Mouse (Mus musculus): ENCODE measurements around the gene Asprv1.
A peak's percentile ranks its signal among the peaks of the same experiment; 100 is the strongest.

Asprv1 gene

DNA sequence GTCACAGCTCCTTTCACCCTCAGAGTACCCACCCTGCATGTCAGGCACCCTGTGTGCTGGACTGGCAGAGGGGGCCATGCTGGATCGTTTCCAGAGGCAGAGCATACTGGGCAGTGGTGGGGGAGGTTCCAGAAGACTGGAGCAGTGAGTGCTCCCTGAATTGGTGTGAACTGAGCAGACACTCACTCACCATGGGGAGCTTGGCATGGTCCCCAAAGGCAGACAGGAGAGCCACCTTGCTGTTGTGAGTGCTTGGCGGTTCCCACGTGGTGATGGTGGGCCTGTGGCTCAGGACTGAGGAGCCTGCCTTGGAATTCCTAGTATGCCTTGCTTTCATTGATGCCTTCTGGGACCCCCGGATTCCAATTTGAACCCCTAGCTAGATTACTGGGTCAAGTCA is 4.8 kb upstream of the Asprv1 start:
- DNase-seq: no peak

DNA sequence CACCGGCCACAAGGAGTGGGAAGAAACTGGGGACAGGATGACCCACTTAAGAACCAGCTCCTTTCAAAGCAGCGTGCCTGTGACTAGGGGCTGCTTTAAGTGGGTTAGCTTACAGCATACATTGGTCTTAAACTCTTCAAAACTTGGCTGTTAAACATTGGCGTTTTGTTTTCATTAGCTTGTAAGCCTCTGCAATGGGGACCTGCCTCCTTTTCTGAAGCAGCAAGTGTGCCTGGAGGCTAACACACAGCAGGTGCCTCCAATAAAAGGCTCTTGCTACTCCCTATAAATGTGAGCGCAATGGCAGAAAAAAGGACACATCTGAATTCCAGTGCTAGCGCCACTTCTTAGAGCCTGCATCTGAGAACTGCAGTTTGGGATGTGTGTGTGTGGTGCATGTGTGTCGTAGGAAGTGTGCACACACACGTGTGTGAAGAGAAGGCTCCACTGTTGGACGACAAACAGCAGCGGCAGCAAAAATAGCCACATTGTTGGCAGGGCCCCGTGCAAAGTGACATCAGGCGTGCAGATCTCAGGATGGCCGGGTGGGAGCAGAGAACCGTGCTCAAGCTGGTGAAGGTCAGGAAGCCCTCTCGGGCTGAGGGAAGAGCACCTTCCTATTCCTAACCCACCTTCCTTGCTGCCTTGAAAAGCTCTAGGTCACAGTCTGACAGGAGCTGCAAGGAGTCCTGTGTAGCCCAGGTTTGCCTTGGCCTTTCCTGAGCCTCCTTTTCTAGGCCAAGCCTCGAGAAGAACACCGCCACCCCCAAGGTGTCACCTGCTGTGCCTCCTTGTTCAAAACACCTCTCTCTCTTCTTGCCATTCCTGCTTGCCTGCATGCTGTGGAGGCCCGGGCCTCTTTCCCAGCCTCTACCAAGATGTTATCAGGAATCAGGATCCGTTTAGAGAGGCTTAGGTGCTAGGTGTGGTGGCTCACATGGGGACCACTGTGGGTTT is 3.6 kb upstream of the Asprv1 start:
- no peak for DNase-seq

DNA sequence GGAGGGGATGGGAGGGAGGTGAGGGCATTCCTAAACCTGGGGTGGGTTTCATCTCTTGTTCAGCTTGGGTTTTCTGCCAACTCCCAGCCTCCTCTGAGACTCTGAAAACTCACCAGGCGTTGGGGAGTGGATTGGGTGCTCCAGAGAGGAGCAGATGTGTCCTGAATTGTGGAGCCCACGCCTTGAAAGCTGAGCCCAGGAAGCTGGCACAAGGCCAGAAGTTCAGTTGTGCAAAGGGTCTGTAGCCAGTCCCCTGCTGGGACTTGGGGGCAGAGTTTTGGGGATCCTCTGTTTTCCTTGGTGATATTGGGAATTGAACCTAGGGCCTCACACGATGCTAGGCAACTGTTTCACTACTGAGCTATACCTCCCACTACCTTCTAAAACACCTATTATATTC is 2.2 kb downstream of the Asprv1 start:
- DNase-seq: no peak

DNA sequence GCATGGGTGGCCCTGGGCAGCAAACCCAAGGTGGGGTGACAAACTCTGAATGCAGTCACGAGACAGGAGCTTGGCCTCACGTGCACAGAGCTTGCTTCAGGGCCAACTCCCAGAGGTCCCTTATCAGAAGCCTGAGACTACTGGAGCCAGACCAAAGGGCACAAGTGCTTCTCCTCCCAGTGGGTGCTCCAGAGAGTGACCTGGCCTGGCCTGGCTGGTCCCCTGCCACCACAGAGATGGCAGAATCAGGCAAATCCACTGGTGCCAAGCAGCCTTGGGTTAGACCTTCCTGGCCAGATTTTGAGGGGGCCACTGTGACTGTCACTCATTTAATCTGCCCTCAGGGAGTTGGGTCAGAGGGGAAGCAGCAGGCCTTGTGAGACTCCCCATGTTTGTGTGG is 8.5 kb downstream of the Asprv1 start:
- DNase-seq: no peak

DNA sequence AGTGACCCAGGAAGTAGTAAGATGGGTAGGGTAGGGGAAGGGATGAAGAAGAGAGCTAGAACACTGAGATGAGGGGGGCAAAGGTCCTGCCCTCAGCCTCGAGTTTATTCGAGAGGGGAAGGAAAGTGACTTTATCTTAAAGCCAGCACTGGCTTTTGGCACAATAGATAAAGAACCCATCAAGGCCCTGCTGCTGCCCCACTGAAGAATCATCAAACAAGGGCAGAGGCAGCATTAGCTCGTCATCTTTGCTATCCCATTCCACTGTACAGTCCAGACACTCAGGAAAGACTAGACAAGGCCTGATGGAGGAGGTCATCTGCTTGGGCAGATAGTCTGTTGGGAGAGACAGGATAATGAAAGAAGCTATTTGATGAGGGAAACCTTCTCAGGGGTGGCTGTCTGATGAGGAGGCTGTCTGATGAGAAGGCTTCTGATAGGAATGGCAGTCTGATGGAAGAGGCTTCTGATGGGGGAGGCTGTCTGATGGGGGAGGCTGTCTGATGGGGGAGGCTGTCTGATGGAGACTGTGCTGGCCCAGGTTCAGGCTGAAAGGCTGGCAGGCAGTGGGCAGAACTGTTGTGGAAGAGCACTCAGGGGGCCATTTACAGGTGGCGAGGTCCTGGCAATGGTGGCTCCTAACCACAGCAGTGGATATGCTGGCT is 9.3 kb downstream of the Asprv1 start:
- DNase-seq: no peak

DNA sequence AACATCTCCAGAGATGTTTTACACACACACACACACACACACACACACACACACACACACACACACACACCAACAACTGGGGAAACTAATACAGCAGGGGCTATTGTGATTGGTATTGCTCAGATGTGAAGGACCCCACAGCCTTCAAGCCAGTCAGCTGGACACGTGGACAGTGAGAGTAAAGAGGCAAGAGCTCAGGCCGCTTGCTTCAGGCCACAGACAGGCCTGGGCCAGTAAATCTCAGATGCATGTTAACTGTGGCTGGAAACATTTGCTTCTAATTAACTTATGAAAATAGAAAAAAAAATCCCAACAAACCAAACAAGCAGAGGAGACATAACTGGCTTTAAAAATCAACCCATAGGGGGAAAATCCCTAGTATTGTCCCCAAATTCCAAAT is 9.9 kb downstream of the Asprv1 start:
- no peak for DNase-seq

DNA sequence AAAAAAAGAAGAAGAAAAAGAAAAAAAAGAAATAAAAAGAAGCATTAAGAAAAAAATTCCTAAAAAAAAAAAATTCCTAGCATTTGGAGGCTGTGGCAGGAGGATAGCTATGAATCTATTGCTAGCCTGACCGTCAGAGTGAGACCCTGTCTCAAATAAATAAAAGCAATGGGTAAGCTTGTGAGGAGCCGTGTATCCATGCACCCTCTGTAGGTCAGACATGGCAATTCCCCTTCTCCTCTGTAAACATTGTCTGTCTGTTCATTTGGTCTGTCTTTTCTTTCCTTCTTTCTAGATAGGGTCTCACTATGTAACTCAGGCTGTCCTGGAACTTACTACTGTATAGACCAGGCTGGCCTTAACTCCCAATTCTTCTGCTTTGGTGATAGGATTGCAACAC is 10.5 kb downstream of the Asprv1 start:
- DNase-seq: no peak

DNA sequence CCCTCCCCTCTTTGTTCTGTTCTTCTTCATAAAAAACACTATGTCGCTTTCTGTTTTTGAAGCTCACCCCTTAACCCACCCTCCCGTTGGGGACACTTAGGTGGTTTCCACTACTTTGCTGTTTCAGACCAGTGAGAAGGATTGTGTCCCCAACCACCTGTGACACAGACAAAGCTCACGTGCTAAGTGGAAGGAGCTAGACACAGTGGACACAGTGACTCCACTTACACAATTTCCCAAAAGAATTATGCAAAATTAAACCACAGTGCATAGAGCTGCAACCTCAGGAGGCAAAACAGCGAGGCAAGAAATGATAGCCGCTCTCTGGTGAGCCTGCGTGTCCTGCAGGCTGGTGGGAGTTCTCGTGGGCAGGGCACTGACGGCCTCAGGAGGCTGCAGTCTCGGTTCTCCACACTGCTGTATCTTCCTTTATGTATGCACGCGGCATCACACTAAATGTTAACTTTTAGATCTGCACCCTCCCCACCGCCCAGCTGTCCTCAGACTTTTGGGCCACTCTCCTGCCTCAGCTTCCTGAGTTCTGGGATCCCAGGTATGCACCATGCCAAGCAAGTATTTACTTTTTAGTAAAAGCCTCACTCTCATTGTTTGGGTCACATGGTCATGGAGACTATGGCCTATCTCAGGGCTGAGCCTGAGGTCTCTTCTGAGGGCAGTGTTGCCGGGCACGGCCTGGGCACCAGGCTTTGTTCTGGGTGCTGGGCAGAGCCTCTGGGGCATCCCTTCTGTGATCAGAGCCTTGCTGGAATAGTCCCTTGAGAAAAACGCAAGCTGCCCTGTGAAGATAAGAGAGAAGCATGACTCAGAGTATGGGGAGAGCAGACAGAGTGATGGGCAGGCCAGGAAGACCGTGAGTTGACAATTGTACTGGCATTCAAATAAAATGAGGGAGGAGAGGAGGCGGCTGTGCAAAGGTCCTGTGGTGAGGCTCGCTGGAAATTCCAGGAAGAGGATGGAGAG is 11.5 kb downstream of the Asprv1 start:
- DNase-seq: no peak

DNA sequence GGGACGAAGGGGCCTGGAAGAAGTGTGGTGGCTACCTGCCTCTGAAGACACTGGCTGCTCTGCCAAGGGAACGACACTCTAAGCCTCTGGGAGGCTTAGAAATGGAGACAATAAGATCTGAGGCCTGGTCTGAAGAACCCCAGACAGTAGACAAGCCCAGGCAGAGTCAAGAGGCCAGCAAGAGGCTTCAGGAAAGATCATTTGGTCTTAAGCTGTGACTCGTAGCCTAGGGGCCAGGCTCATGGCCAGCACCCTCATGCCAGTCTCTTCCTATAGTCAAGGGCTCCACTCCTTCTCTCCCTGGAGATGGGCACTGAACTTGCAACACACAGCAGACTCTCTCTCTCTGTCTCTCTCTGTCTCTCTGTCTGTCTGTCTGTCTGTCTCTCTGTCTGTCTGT is 12.2 kb downstream of the Asprv1 start:
- no peak for DNase-seq

DNA sequence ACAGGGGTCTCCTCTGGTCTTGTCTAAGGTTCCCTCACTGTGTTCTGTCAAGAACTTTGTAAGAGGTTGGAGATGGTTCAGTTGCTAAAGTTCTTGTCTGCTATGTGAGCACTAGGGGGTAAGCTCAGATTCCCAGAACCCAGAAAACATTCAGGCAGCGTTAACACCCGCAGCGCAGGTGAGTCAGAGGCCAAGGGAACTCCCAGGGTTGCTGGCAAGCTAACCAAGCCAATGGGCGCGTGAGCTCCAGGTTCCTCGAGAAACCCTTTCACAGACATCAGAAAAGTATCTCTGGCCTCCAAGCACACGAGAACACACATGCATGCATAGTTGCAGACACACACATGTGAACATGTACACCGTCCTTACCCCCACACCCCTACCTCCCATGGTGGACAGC is 12.8 kb downstream of the Asprv1 start:
- DNase-seq: no peak

DNA sequence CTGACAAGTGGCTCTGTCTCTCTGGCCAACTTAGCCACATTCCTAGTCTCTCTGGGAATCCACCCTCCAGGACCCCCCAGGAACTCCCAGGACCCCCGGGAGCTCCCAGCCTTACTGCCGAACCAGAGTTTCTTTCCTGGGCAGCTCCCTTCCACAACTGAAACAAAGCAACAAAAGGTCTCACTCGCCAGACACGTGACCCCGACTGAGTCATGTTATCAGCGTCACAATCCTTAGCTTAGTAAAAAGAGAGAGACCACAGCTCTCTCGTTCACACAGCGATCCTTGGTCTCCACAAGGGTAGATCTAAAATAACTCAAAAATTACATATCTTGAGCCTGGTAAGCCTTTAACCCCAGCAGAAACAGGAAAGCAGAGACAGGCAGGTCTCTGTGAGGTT is 13.8 kb downstream of the Asprv1 start:
- no peak for DNase-seq

DNA sequence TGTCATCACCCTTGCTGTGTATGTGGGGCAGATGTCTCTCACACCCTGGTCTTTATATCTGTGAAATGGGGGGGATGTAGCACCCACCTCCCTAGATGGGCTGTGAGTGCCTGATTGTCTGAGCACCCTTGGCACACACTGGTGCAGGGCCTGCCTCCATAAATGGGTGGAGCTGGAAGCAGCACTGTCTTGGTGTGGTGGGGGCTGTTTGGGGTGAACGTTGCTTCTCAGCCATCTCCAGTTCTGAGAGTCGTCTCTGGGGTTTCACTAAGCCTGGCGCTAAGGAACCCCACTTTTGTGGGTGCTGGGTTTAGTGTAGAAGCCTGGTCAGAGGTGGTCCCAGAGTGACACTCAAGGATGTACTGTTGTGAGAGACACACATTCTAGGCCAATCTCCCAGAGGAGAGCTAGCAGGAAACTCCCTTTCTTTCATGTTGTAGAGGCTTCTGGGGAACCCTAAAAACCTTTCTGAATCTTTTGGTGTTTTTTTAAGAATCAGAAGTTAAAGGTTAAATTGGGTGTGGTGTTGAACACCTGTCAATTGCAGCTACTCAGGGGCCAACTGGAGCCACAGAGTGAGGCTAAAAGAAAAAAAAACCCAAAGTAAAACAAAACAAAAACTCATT is 16.9 kb downstream of the Asprv1 start:
- no peak for DNase-seq

DNA sequence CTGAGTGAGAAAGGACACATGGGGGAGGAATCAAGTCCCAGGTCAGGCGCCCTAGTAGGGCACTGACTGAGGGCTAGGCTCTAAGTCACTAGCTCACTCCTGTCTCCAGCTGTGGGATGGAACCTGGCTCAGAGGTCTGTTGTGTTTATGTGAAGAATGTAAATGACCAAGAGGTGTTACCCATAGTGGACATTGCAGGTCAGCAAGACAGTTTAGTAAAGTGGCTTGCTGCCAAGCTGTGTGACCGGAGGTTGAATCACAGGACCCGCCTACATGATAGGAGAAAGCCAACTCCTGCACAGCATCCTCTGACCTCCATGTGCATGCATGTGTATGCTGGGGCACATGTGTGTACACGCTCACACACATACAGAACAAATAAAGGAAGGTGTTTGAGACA is 17.6 kb downstream of the Asprv1 start:
- no peak for DNase-seq

DNA sequence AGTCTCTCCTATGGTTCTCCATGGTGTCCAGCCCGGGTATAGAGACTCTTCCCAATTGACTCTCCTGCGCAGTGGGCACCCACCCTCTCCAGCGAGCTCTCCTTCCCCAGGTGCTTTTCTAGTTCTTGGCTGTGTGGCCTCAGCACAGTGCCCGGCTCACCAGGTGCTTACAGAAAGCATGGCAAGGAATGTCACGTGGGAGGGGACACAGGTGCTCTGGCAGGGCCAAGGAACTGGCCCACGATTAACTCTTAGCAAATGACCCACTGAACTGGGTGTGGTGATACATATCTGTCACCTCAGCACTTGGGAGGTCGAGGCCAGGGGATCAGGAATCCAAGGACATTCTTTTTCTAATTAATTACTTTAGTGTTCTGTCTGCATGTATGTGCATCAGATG is 18.2 kb downstream of the Asprv1 start:
- DNase-seq: no peak

DNA sequence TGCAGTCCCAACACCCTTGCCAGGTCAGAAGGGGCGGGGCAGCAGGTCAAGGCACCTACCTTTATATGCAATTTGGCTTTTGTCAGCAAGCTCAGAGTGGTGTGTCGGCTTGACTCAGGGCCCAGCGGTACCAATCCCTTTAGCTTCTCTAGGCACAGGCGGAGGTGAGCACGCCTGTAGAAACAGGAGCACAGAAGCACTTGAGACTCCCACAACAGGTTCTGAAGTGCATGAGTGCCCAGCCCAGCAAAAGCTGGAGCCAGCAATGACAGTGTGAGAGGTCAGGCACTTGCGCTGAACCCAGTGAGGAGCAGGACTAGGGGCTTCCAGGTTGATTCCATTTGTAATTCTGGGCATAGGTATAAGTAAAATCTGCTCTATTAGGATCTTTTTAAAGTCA is 25.1 kb downstream of the Asprv1 start:
- no peak for DNase-seq

DNA sequence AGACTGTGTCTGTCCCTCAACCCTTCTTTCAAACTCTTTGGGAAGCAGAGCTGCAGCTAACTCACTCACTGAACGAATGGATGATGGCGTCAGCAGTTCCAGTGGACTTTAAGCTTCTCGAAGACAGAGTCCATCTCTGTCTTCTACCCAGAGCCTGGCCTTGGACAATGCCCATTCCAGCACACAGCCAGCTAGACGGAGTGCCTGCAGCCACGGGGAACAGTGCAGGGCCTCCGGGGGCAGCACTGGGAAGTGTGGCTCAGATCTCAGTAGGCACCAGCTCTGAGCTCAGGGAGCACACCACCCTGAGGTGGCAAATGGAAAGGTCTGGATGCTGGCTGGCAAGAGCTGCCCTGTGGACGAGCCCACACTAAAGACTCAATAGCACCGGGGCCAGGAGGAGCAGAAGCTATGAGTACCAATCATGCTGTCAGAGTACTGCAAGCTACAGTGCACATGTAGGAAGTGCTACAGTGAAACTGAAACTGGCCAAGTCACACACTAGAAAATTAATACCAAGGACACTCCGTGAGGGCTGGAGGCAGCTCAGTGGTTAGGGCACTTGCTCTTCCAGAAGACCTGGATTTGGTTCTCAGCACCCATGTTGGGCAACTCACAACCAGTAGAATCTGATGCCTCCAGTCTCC is 26.4 kb downstream of the Asprv1 start:
- DNase-seq: peak; percentile 42 to 52

DNA sequence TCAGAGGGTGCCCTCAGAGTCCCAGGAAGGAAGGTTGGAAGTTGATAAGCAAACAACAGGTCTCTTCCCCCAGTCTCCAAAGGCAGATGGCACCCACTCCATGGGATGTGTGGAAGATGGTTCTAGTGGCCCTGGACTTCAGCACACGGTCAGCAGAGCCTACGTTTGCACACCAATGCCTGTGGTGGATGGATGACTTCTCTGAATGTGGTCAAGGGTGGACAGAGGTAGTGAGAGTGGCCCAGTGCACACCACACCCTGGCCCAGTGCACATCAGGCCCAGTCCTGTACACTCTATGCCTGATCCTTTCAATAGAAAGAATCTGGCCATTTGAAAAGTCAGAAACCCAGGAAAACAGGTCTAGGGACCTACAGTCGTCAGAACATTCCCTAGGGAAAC is 30.5 kb downstream of the Asprv1 start:
- no peak for DNase-seq

DNA sequence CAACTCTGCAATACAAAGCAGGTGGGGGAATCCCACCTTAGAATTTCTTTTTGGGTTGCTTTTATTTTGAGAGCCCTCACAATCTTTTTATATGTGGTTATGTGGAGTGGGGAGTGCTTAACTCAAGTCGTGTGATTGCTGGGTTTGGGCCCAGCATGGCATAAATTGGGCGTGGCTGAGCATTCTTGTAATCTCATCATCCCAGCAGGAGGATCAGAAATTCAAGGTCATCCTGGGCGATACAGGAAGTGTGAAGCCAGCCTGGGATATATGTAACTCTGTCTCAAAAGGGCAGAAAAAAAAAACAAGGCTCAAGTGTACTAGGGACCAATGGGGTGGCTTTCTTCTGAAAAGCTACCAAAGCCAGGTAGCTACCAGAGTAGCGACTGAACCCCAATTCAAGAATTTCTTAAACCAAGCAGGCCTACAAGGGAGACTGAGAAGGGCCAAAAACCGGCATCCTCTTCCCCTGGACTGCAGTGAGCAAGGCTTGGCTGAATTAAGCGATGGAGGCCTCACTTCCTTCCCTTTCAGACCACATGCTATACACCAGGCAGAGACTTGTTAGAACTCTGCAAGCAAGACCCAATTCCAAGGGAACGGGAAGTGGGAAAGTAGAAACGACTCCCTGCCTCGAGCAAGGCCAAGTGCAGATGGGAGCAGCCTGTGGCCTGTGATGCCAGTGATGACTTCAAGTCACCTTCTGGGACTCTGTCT is 32.4 kb downstream of the Asprv1 start:
- no peak for DNase-seq

DNA sequence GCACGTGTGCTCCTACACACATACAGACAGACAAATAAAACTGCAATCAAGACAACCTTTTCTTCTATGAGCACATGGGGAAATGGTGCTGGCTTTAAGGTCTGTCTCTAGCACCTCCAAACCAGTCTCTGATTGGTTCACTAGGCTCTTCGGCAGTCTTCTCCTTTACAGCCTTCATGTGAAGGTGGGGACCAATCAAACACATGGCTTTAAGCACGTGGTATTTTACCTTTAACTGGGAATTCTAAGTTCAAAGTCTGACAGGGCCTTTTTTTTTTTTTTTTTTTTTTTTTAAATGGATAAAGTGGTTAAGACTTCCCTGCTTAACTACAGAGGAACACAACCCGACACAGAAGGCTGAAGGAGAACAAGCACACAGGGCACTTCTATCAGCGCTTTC is 37.1 kb downstream of the Asprv1 start:
- DNase-seq: no peak

DNA sequence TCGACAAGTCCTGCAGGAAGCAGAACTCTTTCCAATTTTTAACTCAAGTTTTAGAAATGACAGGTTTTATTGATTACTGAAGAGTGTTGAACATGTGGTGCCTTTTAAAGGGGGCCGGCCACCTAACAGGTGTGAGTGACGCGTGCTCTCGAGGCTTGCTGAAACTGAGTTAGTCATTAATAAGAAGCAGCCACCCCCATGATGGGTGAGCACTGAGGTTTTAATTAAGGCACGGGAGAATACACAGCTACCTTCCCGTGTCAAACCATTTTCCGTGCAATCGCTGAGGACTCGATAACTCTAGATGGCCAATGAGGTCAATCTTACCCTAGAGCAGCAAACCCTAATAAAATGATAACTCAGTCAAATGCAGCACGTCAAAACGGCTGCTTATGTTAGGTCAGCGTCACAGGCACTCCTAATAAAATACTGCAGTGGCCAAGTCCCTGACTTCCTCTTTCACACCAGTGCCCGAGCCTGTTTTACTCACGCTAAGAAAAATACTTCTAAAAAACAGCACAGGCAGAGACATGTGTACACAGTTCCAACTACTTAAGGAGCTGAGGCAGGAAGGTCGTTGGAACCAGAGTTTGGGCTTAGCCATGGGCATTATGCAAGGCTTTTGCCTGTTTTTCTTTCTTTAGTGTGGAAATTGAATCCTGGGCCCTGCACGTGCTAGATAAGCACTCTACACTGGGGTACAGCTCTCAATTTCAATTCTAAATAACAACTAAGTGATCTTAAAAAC is 37.8 kb downstream of the Asprv1 start:
- DNase-seq: peak; percentile 25 to 27

DNA sequence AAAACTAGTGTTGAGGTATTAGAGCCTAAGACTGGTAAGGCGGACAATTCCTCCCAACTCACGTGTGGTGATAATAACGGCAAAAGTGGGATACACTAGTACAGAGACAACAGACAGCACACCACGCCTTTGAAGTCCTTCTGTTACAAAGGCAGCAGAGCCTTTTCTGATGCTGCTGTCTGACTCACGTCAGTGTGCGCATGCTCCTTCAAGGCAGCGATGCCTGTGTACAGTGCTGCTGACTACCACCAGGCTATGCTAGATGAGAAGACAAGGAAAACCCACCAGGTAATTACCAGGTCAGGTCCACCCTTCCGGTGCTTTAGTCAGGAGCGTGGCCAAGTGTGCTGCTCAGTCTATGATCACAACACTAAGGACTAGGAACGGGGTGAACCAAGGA is 39.1 kb downstream of the Asprv1 start:
- no peak for DNase-seq
